Mouse (Mus musculus) forelimb bud, embryonic 11.5 days (tissue): ENCODE data around the gene Nudt11.
"Not testable (repeated sequence)": the region's sequence is repeated elsewhere in the genome, so short reads cannot be mapped to it uniquely, and the experiment has no call there.

Source experiments
- DNase-seq: peaks from one replicate; pipeline ENCODE4 v3.0.0-alpha.2; 2012; ENCODE audit warnings: low read depth, low spot score

Gene Nudt11

DNA sequence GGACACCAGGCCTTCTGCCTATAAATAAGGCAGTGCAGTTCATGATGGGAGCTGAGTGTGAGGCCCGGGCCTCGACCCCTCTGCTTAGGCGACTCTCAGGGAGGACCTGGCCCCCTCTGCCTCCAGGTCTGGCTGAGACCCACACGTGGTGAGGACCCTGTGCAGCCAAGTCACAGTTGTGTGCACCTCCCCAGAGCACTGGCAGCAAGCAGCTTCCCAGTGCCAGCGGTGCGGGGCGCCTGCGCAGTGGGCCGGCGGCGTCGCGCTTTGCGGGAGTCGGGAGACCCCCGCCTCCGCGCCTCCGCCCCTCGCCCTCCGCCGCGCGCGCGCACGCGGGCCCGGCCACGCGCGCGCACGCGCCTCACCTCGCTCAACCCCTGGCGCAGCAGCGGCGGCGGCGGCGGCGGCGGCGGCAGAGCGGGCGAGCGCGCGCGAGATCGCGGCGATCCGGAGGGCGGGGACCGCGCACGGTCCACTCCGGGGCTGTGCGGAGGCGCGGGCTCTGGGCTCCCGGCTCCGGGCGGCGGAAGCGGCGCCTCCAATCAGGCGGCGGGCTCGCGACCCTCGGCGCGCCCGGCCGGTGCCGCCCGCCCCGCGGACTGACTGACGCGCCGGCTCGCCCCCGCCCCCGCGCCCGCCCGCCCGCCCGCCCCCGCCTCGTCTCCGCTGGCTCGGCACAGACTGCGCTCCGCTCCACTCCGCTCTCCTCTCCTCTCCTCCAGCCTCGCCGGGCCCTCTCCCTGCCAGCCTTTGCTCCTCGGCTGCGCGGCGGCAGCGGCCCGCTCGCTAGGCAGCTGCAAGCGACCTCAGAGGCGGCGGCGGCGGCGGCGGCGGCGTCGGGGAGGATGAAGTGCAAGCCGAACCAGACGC lies at the start of gene Nudt11:
Nudt11 (plus strand) TSS at position 388 of the 870 bp plus-strand sequence.
- DNase-seq, result not testable (repeated sequence)

DNA sequence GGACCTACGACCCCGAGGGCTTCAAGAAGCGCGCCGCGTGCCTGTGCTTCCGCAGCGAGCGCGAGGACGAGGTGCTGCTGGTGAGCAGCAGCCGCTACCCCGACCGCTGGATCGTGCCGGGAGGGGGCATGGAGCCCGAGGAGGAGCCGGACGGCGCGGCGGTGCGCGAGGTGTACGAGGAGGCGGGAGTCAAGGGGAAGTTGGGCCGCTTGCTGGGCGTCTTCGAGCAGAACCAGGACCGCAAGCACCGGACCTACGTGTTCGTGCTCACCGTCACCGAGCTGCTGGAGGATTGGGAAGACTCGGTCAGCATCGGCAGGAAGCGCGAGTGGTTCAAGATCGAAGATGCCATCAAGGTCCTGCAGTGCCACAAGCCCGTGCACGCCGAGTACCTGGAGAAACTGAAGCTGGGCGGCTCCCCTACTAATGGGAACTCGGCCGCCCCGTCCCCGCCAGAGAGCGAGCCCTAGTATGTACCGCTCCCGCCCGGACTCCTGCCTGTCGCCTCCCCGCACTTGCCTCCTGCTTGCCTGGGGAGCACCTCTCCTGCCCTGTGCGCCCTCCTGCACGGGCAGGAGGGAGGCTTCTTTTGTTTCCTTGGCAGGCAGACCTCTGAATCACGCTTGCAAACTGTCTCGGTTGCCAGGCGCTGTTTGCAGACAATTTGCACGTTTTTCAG lies 822 bp downstream of the Nudt11 start:
- not testable (repeated sequence) for DNase-seq

DNA sequence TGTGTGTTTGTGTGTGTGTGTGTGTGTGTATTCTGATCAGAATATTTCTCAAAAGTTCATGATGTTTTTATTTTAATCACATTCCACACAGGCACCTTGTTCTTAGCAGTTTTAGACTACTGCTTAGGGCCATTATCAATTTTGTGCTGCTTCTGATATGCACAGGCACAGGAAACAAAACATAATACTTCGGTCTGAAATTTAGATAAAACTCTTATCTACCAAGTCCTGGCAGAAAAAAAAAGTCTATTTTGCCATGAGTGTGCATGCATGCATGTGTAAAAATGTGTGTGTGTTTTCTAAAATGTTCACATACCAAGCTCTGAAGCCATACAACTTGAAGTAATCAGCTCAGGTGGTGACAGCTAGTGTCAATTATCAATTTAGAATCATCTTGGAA lies 14.3 kb downstream of the Nudt11 start:
- DNase-seq, result no peak

DNA sequence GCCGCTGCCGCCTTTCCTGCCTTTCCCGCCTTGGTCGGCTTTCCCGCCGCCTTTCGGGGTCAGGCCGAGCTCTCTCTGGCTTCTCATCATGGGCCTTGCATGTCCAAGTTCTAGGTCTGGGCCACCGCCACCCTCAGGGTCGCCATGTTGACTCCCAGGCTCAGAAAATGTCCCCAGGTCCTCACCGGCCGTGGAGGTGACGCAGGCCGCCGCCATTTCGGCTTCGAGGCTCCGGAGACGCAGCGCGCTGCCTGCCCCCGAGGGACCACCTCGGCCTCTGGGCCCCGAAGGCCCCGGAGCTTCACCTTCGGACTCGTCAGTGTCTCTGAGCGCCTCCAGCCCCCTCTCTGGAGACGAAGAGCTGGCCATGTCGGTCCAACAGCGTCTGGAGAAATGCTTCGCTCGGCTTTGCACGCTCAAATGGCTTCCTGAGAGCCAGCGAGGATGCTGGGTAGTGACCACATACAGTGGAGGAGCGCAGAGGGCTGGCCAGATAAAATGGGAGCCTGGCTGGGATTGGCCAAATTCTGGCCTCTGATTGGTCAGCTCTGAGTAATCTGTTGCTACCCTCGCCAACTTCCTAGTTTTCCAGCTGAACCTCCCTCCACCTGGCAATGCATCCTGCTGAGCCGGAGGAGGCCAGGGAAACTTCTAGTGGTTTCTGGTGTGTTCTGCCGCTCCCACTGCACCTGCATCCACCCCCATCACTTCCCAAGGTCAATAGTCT lies 35.9 kb downstream of the Nudt11 start, which contains the start of gene AU022751:
AU022751 (minus strand) TSS at position 466 of the 727 bp plus-strand sequence.
- no peak for DNase-seq

DNA sequence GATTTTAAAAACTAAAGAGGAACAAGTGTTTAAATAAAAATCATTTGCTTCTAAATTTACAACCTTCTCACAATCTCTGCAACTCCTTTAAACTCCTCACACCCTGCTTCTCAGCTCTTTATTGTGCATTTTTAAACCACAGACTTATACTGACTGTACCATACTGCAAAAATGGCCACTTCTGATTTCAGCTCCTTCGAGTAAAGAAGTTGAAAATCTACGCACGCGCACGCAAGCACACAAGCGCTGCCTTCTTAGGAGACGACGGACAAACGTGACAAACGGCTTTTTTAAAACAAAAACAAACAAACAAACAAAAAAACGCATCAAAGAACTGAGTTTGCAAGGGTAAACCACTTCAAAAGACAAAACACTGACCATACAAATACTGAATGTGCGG lies 44.3 kb downstream of the Nudt11 start:
- no peak for DNase-seq

DNA sequence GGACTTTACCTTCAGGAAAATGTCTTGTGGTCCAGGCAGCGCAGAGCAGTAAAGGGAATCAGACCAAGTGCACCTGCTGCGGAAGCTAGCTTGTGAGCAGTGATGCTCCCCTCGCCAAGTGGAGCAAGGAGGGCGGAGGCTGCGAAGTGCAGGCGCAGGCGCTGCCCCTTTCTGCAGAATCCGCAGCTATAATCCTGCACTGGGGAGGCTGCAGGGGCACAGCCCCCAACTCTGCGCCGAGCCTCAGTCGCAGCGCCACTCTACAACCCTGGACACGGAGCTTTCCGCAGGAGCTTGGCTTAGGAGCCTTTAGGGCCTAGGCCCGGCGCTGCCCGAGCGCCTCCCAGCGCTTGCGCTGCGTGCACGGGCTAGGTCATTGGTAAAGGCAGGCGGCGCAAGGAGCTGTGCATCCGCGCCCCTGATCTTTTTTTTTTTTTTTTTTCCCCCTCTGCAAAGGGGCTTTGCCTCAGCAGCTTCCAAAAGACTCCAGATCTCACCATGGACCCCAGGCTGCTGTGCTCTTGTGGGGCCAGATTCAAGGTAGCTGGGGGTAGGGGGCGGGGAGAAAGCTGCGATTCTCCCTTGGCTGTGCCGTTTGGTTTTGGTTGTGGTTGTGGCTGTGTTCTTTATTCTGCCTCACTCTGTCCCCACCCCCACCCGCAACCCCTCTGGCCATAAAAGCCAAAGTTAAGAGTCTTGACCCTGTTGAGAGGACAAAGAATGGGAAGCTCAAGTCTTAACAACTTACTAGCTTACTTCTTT lies 44.9 kb downstream of the Nudt11 start:
- peak; percentile 54 for DNase-seq
